In the genomic region with DNA sequence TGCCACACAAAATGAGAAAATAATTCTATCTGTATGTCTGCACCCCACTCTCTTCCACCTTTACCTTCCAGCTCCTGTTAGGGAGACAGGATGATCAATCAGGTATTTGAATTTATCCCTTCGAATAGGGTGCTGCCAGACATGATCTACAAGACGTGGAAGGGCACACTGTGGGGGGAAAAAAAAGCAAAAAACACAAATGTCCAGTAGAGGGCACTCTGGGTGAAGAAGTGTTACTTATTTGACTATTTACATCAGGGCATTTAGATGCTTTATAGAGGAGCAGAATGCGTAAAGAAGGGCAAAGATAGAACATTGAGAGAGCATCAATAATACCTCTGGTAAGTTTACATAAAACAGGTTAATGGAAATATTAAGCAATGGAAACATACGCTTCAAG, we compare ENCODE assay signal across 8 mouse cellular contexts. TPM values are rescaled to one million over a fixed set of nuclear protein-coding genes. Genes with fewer than 3 reads are reported as not detected.
DNase-seq lines count a peak whose midpoint lies in the region; TF ChIP-seq lines count a peak whose summit lies in the region.

No protein-coding gene starts in this region.

- intact Hi-C loops in gastrocnemius, adult 2 months (cut with DNase I) = loop anchor here (5.0 kb wide), 1 partner anchor 214 kb away; no protein-coding TSS in a partner anchor

- H3K27ac ChIP-seq in gastrocnemius, adult 2 months = no peak overlapping the region

- peak; percentile 71 for TF ChIP-seq CTCF in gastrocnemius, adult 2 months (IDR thresholded peaks at IDR 0.05)

- DNase-seq in gastrocnemius, adult 2 months = no peak
- DNase-seq in gastrocnemius, postnatal 25 days = no peak
- DNase-seq in right cerebral cortex, adult 18-20 months = peak; percentile 39
- no peak for DNase-seq in right cerebral cortex, postnatal 14 days
- peak; percentile 37 for DNase-seq in c-Kit-negative CD71-positive TER-119-positive erythroid progenitor cells, embryonic 14.5 days (ENCODE audit: low read depth, low spot score)
- peak; percentile 22 to 46 for DNase-seq in layer of hippocampus, postnatal 10 days (ENCODE audit: low spot score in 2 of 2)
- DNase-seq in thymus, postnatal 25 days = peak; percentile 62
- DNase-seq in gastrocnemius, adult 8-10 months (ENCODE audit: low spot score in 2 of 2) = no peak

- no peak overlapping the region for H3K4me3 ChIP-seq in gastrocnemius, adult 2 months

RNA-seq across cellular contexts. Expression of a gene that starts 2.8 kb away (rescaled TPM):
- total RNA-seq in gastrocnemius, adult 2 months (2021) = not detected
- not detected for total RNA-seq in gastrocnemius, postnatal 25 days (2021)
- 1 to 10 TPM in 1 of 2 experiments, under 1 TPM in 1; 0.89 to 1.1 TPM for total RNA-seq in layer of hippocampus, postnatal 10 days (2021)
- total RNA-seq in gastrocnemius, adult 8-10 months (2022) = not detected

RNA-seq across cellular contexts. Expression of a gene that starts 52.3 kb away (rescaled TPM):
- 100 to 1,000 TPM; 364 to 454 TPM for total RNA-seq in gastrocnemius, adult 2 months (2021)
- total RNA-seq in gastrocnemius, postnatal 25 days (2021) = 100 to 1,000 TPM; 338 to 346 TPM
- total RNA-seq in layer of hippocampus, postnatal 10 days (2021) = 100 to 1,000 TPM; 380 to 411 TPM
- 100 to 1,000 TPM; 369 to 503 (median 449) TPM for total RNA-seq in gastrocnemius, adult 8-10 months (2022)

RNA-seq across cellular contexts. Expression of a gene that starts 56.0 kb away (rescaled TPM):
- 1 to 10 TPM; 3.5 to 3.9 TPM for total RNA-seq in gastrocnemius, adult 2 months (2021)
- total RNA-seq in gastrocnemius, postnatal 25 days (2021) = 1 to 10 TPM; 6.5 TPM
- total RNA-seq in layer of hippocampus, postnatal 10 days (2021) = 10 to 100 TPM; 44.3 to 48.3 TPM
- total RNA-seq in gastrocnemius, adult 8-10 months (2022) = 1 to 10 TPM; 2.2 to 6.3 (median 4.4) TPM

Comparison
In these comparisons a context has a peak if more than half of its experiments do, and no peak if none do; other contexts are left out.
1. DNase-seq: peak in right cerebral cortex, adult 18-20 months (single experiment), c-Kit-negative CD71-positive TER-119-positive erythroid progenitor cells, embryonic 14.5 days (single experiment), layer of hippocampus, postnatal 10 days (2 of 2) and thymus, postnatal 25 days (single experiment); none in gastrocnemius, adult 2 months (single experiment), gastrocnemius, postnatal 25 days (single experiment), right cerebral cortex, postnatal 14 days (single experiment) and gastrocnemius, adult 8-10 months (0 of 2).
2. RNA of a gene that starts 56.0 kb away (total RNA-seq): 44.3 to 48.3 TPM in layer of hippocampus, postnatal 10 days; 6.5 TPM in gastrocnemius, postnatal 25 days, 2.2 to 6.3 TPM in gastrocnemius, adult 8-10 months and 3.5 to 3.9 TPM in gastrocnemius, adult 2 months; every median in the first group is over 4 times any median in the second.